Mouse (Mus musculus) layer of hippocampus, postnatal 10 days (tissue): ENCODE data around the gene Zfp626. TPM values are rescaled to one million over a fixed set of nuclear protein-coding genes. Genes with fewer than 3 reads are reported as not detected.
A peak's percentile ranks its signal among the peaks of the same experiment; 100 is the strongest.
"Not testable (repeated sequence)": the region's sequence is repeated elsewhere in the genome, so short reads cannot be mapped to it uniquely, and the experiment has no call there.

Experiments
- DNase-seq, 2 experiments: peaks; one replicate each; pipeline ENCODE4 v3.0.0; 2021; ENCODE audit warnings: low spot score in 2 of 2
- total RNA-seq, 2 experiments: library from RNA; stranded (reverse); gene quantifications; 2 replicates each; pipeline ENCODE4 v1.2.3; 2021

Gene Zfp626
- total RNA-seq, 2 experiments from 2014 or later: 6.2 to 7.6 TPM

DNA sequence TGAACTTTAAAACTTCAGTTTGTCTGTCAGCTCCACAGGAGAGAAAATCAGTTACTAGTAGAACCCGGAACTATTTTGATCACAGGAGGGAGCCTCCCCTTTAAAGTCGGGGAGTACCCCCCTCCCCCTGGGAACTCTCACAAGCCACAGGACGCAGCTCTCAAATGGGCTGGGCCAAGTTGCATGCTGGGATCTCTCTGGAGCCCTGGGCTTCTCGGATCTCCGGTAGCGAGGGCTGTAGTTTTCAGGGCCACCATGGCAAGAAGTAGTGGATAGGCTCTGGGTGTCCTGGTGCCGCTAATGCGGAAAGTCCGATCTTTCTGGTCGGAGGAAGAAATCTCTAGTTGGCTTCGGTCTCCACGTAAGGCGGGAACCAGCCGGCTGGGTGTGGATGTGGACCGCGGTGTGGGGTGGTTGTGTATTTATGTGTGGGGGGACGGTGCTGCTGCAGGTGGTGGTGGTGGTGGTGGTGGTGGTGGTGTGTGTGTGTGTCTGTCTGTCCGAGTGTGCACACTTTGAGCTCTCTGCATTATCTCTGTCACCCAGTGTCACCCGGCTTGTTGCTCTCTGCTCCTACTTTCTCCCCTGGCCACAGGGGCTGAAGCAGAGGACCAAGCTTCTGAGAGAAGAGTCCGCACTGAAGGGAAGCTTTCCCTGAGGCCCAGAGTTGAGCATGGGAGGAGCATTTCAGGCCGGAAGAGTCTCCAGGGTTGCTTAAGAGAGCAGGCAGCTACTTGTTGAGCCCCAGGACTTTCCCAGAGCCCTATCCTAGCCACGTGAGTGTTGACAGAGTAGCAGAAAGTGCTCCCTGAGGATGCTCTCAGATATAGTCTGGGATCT lies 53.6 kb downstream of the Zfp626 start:
- peak; percentile 56 to 67 for DNase-seq

- not testable (repeated sequence) for DNase-seq
Observed at GRCm38 (mm10) chr7:27862578-27862977, 55.6 kb downstream of the Zfp626 start.

Other genes starting within 250 kb of the Zfp626 start
- 10 to 100 TPM; 92.7 to 94.8 TPM for gene Akt2, start 215.6 kb upstream of the Zfp626 start, total RNA-seq
- gene Ttc9b, start 153.3 kb upstream of the Zfp626 start, total RNA-seq: 100 to 1,000 TPM; 106 to 114 TPM
- 100 to 1,000 TPM; 186 to 195 TPM for gene Map3k10, start 132.6 kb upstream of the Zfp626 start, total RNA-seq
- 1 to 10 TPM; 9.2 to 9.7 TPM for gene Zfp607b, start 117.9 kb upstream of the Zfp626 start, total RNA-seq
- gene Zfp60, start 75.8 kb upstream of the Zfp626 start, total RNA-seq: 10 to 100 TPM; 36.6 to 37.3 TPM
- gene Zfp59, start 31.4 kb downstream of the Zfp626 start, total RNA-seq: 1 to 10 TPM; 4.4 to 4.5 TPM
- gene Zfp607a, start 50.3 kb downstream of the Zfp626 start, total RNA-seq: 1 to 10 TPM; 2.4 to 4.0 TPM
- gene Zfp974, start 122.3 kb downstream of the Zfp626 start, total RNA-seq: 10 to 100 TPM; 12.3 to 18.2 TPM
- 10 to 100 TPM; 23.3 to 23.5 TPM for gene Zfp780b, start 172.0 kb downstream of the Zfp626 start, total RNA-seq
- gene Zfp850, start 206.9 kb downstream of the Zfp626 start, total RNA-seq: 1 to 10 TPM; 5.6 to 5.9 TPM
- gene Psmc4, start 242.9 kb downstream of the Zfp626 start, total RNA-seq: 100 to 1,000 TPM; 130 to 137 TPM